In genomic region chr8:123224278-123225266, GRCm38 (mm10) we compare ENCODE assay signal across 8 mouse cellular contexts. TPM values are rescaled to one million over a fixed set of nuclear protein-coding genes. Genes with fewer than 3 reads are reported as not detected.
DNase-seq lines count a peak whose midpoint lies in the region; ATAC-seq and TF ChIP-seq lines count a peak whose summit lies in the region.

Gene Cdk10 (plus strand): TSS chr8:123224842.

- H3K4me3 ChIP-seq in hindbrain, embryonic 14.5 days (replicated peaks; ENCODE audit: low read length): peak within 1 kb of the TSS; percentile 70

- peak; percentile 28 for ATAC-seq in Patski
- ATAC-seq in hindbrain, embryonic 14.5 days (ENCODE audit: low FRiP score): peak; percentile 90

- 4% methylated on average over 59 of the region's 59 CpGs for WGBS in hindbrain, embryonic 14.5 days

- POLR2A ChIA-PET in Patski (lab: Charles Lee): interaction anchor here (0.6 to 1.4 kb wide), 4 partner anchors 10 to 30 kb away, joined by 3 to 13 read pairs (median 4); partner anchors contain the start of gene Vps9d1

- CTCF ChIA-PET in Patski (lab: Charles Lee): no interaction called here

- no peak for TF ChIP-seq CTCF in Patski (IDR thresholded peaks at IDR 0.05)

- H3K27ac ChIP-seq in hindbrain, embryonic 14.5 days: peak within 1 kb of the TSS; percentile 81

- H3K36me3 ChIP-seq in hindbrain, embryonic 14.5 days (replicated peaks; ENCODE audit: control insufficient read depth, insufficient read depth): peaks cover 31% of the 10 kb centered on the region

- H3K4me2 ChIP-seq in hindbrain, embryonic 14.5 days (replicated peaks): peak within 1 kb of the TSS; percentile 92

- DNase-seq in Patski (ENCODE audit: low read depth, low spot score): peak; percentile 48
- DNase-seq in cerebellum, postnatal 14 days: peak; percentile 93 to 95
- DNase-seq in frontal cortex, postnatal 25 days (ENCODE audit: low spot score in 2 of 2): peak; percentile 89 to 90
- DNase-seq in hindbrain, embryonic 14.5 days (ENCODE audit: low spot score): peak; percentile 98
- DNase-seq in layer of hippocampus, postnatal 36 days: peak; percentile 93
- peak; percentile 96 for DNase-seq in lung, postnatal 36 days
- peak; percentile 95 for DNase-seq in retina, postnatal 1 day
- DNase-seq in urinary bladder, adult 18-20 months (ENCODE audit: low spot score in 2 of 2): peak; percentile 90 to 91

- no peaks in the 10 kb centered on the region for H3K27me3 ChIP-seq in Patski
- H3K27me3 ChIP-seq in hindbrain, embryonic 14.5 days (ENCODE audit: control insufficient read depth, insufficient read depth, low read length): no peaks in the 10 kb centered on the region

- H3K4me1 ChIP-seq in hindbrain, embryonic 14.5 days (replicated peaks; ENCODE audit: control insufficient read depth, insufficient read depth, low read length): peaks cover 17% of the 10 kb centered on the region

- peak within 1 kb of the TSS; percentile 89 for H3K9ac ChIP-seq in hindbrain, embryonic 14.5 days

- in situ Hi-C loops in Patski (cut with MboI; ENCODE audit: low pct_unique_long_range_greater_than_20kb): no loop called here

- no peaks in the 10 kb centered on the region for H3K9me3 ChIP-seq in hindbrain, embryonic 14.5 days (ENCODE audit: control insufficient read depth, low read length)

RNA-seq across cellular contexts. Expression of gene Cdk10, which starts in this region (rescaled TPM):
- 55.8 TPM for polyA plus RNA-seq in Patski (2021)
- polyA plus RNA-seq in hindbrain, embryonic 14.5 days (2014; fragmentation: Nextera tagmentation; extraction: Ambion mirVana): 42.9 and 44.1 TPM in 2 replicates
- 10 to 100 TPM; 89.6 to 99.3 TPM for total RNA-seq in layer of hippocampus, postnatal 36 days (2021)

Comparison
In these comparisons a context has a peak if more than half of its experiments do, and no peak if none do; other contexts are left out.
1. Peak in every context shown above with its lines: DNase-seq, ATAC-seq, H3K4me3 ChIP-seq and H3K27ac ChIP-seq.
2. DNase-seq: peak in every context shown above with its lines; median percentile 98 in hindbrain, embryonic 14.5 days; 96 in lung, postnatal 36 days; 95 in retina, postnatal 1 day; 94 in cerebellum, postnatal 14 days; 93 in layer of hippocampus, postnatal 36 days; 90 in urinary bladder, adult 18-20 months; 90 in frontal cortex, postnatal 25 days; 48 in Patski.